Mouse (Mus musculus) lung, postnatal 36 days (tissue): ENCODE results near the gene Skp2.
A peak's percentile ranks its signal among the peaks of the same experiment; 100 is the strongest.

Experiments
- DNase-seq: peaks from one replicate; pipeline ENCODE4 v3.0.0; 2022; ENCODE audit warnings: mixed read lengths

Skp2 gene

DNA sequence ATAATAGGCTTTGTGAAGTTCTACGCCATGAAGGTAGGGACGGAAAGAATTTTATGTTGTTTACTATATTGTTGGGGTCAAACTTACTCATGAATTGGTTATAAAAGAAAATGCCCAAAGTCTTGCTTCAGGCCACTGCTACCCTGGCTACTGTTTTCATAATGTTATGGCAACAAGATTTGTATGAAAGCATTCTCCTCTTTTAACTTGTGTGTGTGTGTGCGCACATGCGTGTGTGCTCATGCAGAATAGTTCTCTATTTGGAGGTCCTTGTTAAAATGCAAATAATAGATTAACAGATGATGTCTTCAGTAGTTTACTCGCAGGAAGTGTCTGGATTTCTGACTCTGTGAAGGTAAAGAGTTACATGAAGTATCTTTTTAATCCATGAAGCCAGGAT is 81.5 kb downstream of the Skp2 start:
- DNase-seq: no peak

DNA sequence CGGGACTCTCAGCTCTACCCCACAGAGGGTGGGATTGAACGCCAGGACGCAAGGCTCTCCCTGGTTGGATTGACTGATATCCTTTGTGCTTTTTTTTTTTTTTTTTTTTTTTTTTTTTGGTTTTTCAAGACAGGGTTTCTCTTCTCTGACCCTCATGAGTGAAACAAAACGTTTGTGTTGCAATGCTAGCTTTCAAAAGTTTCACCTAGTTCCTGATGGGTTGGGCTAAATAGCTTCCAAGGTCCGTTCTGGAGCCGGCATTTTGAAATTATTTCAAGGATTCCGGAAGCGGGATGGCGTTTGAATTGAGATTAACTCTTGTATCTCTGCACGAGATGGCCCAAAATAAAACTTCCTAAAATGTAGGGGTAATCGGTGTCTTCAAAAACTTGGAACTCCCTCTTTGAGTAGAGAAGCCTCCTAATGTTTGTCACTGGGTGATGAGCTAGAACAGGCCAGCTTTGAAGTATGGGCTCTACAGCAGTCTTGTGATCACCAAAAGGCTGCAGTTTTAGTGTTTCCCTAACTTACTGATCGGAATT is 82.1 kb downstream of the Skp2 start:
- no peak for DNase-seq

DNA sequence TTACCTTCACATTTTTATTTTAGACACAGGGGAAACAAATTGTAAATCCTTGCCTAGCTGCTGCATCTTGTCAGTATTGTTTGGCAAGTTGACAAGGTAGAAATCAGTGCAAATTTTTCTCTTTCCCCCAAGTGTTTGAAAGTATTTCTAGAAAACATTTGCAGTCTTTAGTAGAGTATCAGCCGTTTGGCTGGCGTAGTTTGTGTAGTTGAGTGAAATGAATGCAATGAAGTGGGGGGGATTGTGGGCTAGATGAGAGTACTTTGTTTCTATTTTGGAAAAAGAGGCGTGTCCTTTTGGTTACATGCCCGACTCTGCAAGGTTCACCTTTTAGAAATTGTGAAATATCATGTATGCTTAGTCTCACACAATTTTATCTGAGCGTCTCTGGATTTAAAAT is 82.6 kb downstream of the Skp2 start:
- DNase-seq: peak; percentile 71

GRCm38 (mm10) chr15:9071556-9072544 is 83.4 kb downstream of the Skp2 start:
- DNase-seq: peak; percentile 46

DNA sequence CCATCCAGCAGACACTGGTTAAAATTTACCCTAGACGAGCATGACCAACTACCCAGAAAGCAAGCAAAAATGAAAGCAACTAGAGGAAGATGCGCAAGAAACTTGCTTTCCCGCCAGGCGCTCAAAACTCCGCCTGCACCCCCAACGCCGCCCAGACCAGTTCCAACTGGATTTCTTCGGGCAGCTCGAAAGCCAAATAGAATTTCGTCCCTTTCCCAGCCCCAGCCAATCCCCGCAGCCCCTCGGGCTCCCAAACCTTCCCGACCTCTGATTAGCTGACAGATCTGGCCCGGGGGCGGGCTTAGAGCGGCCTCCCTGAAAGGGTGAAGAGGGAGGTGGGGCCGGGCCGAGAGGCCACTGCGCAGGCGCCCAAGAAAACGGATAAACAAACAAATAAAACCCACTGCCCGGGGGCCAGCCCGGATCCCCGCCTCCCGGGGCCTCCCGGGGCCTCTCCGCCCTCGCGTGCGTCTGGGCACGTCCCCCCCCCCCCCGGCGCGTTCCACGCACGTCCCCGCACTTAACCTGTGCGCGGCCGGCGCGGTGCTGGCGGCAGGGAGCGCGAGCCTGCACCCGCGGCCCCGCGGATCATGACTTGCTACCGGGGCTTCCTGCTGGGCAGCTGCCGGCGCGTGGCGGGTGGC is 84.2 kb downstream of the Skp2 start, which contains the start of gene Nadk2:
Gene Nadk2, plus strand, starts transcription at position 349 of the 644 bp plus-strand sequence.
- DNase-seq: peak; percentile 100

- DNase-seq: no peak
Observed at GRCm38 (mm10) chr15:9070353-9070752, 84.9 kb downstream of the Skp2 start.

GRCm38 (mm10) chr15:9068881-9069280 is 86.3 kb downstream of the Skp2 start:
- DNase-seq: no peak
